Mouse (Mus musculus) neural tube, embryonic 13.5 days (tissue): ENCODE data around the gene Ddx11. TPM values are rescaled to one million over a fixed set of nuclear protein-coding genes. Genes with fewer than 3 reads are reported as not detected.

Experiments used
- ATAC-seq: fragments of 200-750 bp; cut with Nextera tagmentation; 2 replicates; pipeline ENCODE4 v1.8.0; 2017; ENCODE audit warnings: low read depth, mild to moderate bottlenecking, moderate TSS enrichment, moderate library complexity
- H3K27ac ChIP-seq: fragments of 300-500 bp; sonication (generic); replicated peaks from 2 replicates; pipeline ENCODE4 v1.5.1; 2015; ENCODE audit warnings: moderate library complexity, mild to moderate bottlenecking, inconsistent platforms
- H3K27me3 ChIP-seq: fragments of 300-500 bp; sonication (generic); 2 replicates; pipeline ENCODE4 v1.6.1; 2015; ENCODE audit warnings: mild to moderate bottlenecking, inconsistent platforms
- H3K36me3 ChIP-seq: fragments of 300-500 bp; sonication (generic); 2 replicates; pipeline ENCODE4 v1.6.1; 2015; ENCODE audit warnings: mild to moderate bottlenecking, inconsistent platforms
- H3K4me1 ChIP-seq: fragments of 300-500 bp; sonication (generic); replicated peaks from 2 replicates; pipeline ENCODE4 v1.6.1; 2015; ENCODE audit warnings: inconsistent platforms
- H3K4me2 ChIP-seq: fragments of 300-500 bp; sonication (generic); 2 replicates; pipeline ENCODE4 v1.6.1; 2015; ENCODE audit warnings: inconsistent platforms, mild to moderate bottlenecking, moderate library complexity
- H3K4me3 ChIP-seq: fragments of 300-500 bp; sonication (generic); 2 replicates; pipeline ENCODE4 v1.5.1; 2015; ENCODE audit warnings: mild to moderate bottlenecking, inconsistent platforms
- H3K9ac ChIP-seq: fragments of 300-500 bp; sonication (generic); 2 replicates; pipeline ENCODE4 v1.6.1; 2015; ENCODE audit warnings: moderate library complexity, mild to moderate bottlenecking, inconsistent platforms
- H3K9me3 ChIP-seq: fragments of 300-500 bp; sonication (generic); 2 replicates; pipeline ENCODE4 v1.6.1; 2016; ENCODE audit warnings: inconsistent platforms
- WGBS: fragments of 180-500 bp; shearing (Covaris S2); methylation state at CpG from one replicate; pipeline ENCODE4 v1.1.7; 2015; 5-methylcytosine and 5-hydroxymethylcytosine counted together
- polyA plus RNA-seq: library from polyadenylated mRNA; unstranded; fragments of >200 nt; fragmentation: Nextera tagmentation; extraction: Ambion mirVana; gene quantifications from 2 replicates; pipeline ENCODE4 v1.2.1, GENCODE M21; 2015

Gene Ddx11
- 5.6 and 6.4 TPM in 2 replicates for polyA plus RNA-seq

GRCm38 (mm10) chr17:66123066-66123815, at the start of gene Ddx11:
Ddx11 (plus strand) TSS chr17:66123520.
- ATAC-seq: peak; percentile 84
- Histone ChIP-seq H3K4me1 (peaks cover 9% of the 10 kb centered on the region), H3K27ac (no peak within 1 kb of the TSS; the same call in 1 of the 2 replicates), H3K36me3 (peaks cover 31% of the 10 kb centered on the region), H3K4me3 (peak within 1 kb of the TSS; percentile 75), H3K9me3 (no peaks in the 10 kb centered on the region), H3K9ac (peak within 1 kb of the TSS; percentile 75), H3K4me2 (peak within 1 kb of the TSS; percentile 68), H3K27me3 (no peaks in the 10 kb centered on the region)
- 6% methylated on average over 45 of the region's 45 CpGs for whole genome bisulfite sequencing

GRCm38 (mm10) chr17:66073971-66074370, 49.3 kb upstream of the Ddx11 start:
- H3K9ac ChIP-seq: no peak overlapping the region
- H3K36me3 ChIP-seq: 0 out of 2 replicates have a peak, but pooled peaks cover 2% of the 10 kb centered on the region
- H3K4me1 ChIP-seq: peaks cover 38% of the 10 kb centered on the region
- no peaks in the 10 kb centered on the region for H3K27me3 ChIP-seq
- 90% methylated on average over 7 of the region's 7 CpGs for WGBS
- H3K27ac ChIP-seq: no peak overlapping the region
- no peak overlapping the region for H3K4me2 ChIP-seq
- no peaks in the 10 kb centered on the region for H3K9me3 ChIP-seq
- no peak overlapping the region for H3K4me3 ChIP-seq
- ATAC-seq: no peak

- Histone ChIP-seq H3K27me3 (no peaks in the 10 kb centered on the region), H3K9me3 (no peaks in the 10 kb centered on the region), H3K4me1 (peaks cover 38% of the 10 kb centered on the region), H3K36me3 (peaks cover 18% of the 10 kb centered on the region), H3K27ac (peak overlapping the region; percentile 97), H3K9ac (peak overlapping the region; percentile 95), H3K4me2 (peak overlapping the region; percentile 82), H3K4me3 (peak overlapping the region; percentile 96)
- ATAC-seq: no peak
- 7% methylated on average over 12 of the region's 12 CpGs for WGBS
These were observed 47.5 kb upstream of the Ddx11 start for GRCm38 (mm10) chr17:66075827-66076173.

- Histone ChIP-seq H3K9ac (peak overlapping the region; percentile 95), H3K4me2 (peak overlapping the region; percentile 82), H3K27ac (peak overlapping the region; percentile 97), H3K36me3 (peaks cover 23% of the 10 kb centered on the region), H3K9me3 (no peaks in the 10 kb centered on the region), H3K4me1 (peaks cover 38% of the 10 kb centered on the region), H3K4me3 (peak overlapping the region; percentile 96), H3K27me3 (no peaks in the 10 kb centered on the region)
- ATAC-seq: peak; percentile 89
- under 1% methylated on average over 88 of the region's 95 CpGs for WGBS
These were observed 47.0 kb upstream of the Ddx11 start for GRCm38 (mm10) chr17:66076174-66076927.

- Histone ChIP-seq H3K36me3 (peaks cover 29% of the 10 kb centered on the region), H3K27ac (peak within 1 kb of the TSS; percentile 97), H3K4me1 (peaks cover 38% of the 10 kb centered on the region), H3K9ac (peak within 1 kb of the TSS; percentile 95), H3K4me3 (peak within 1 kb of the TSS; percentile 96), H3K27me3 (no peaks in the 10 kb centered on the region), H3K9me3 (no peaks in the 10 kb centered on the region), H3K4me2 (peak within 1 kb of the TSS; percentile 82)
- peak; percentile 97 for ATAC-seq
- WGBS: under 1% methylated on average over 53 of the region's 53 CpGs
These were observed 46.4 kb upstream of the Ddx11 start, which contains the start of gene Ankrd12 for GRCm38 (mm10) chr17:66076934-66077333. Ankrd12 (minus strand) TSS chr17:66077089.

- H3K9ac ChIP-seq: peak overlapping the region; percentile 95
- H3K9me3 ChIP-seq: no peaks in the 10 kb centered on the region
- peaks cover 38% of the 10 kb centered on the region for H3K4me1 ChIP-seq
- H3K27me3 ChIP-seq: no peaks in the 10 kb centered on the region
- peak; percentile 79 for ATAC-seq
- H3K27ac ChIP-seq: peak overlapping the region; percentile 97
- peaks cover 29% of the 10 kb centered on the region for H3K36me3 ChIP-seq
- peak overlapping the region; percentile 96 for H3K4me3 ChIP-seq
- peak overlapping the region; percentile 82 for H3K4me2 ChIP-seq
- WGBS: under 1% methylated on average over 23 of the region's 23 CpGs
These were observed 45.9 kb upstream of the Ddx11 start for GRCm38 (mm10) chr17:66077437-66077850.

GRCm38 (mm10) chr17:66084486-66084885, 38.8 kb upstream of the Ddx11 start:
- no peak overlapping the region for H3K27ac ChIP-seq
- ATAC-seq: no peak
- 94% methylated on average over 1 of the region's 1 CpGs for WGBS
- H3K27me3 ChIP-seq: no peaks in the 10 kb centered on the region
- no peaks in the 10 kb centered on the region for H3K4me1 ChIP-seq
- H3K9ac ChIP-seq: no peak overlapping the region
- no peak overlapping the region for H3K4me2 ChIP-seq
- peaks cover 65% of the 10 kb centered on the region for H3K36me3 ChIP-seq
- no peak overlapping the region for H3K4me3 ChIP-seq
- H3K9me3 ChIP-seq: no peaks in the 10 kb centered on the region

GRCm38 (mm10) chr17:66085038-66085437, 38.3 kb upstream of the Ddx11 start:
- H3K4me1 ChIP-seq: no peaks in the 10 kb centered on the region
- no peak overlapping the region for H3K9ac ChIP-seq
- no peaks in the 10 kb centered on the region for H3K27me3 ChIP-seq
- WGBS: 93% methylated on average over 1 of the region's 1 CpGs
- H3K9me3 ChIP-seq: no peaks in the 10 kb centered on the region
- ATAC-seq: no peak
- H3K4me3 ChIP-seq: no peak overlapping the region
- H3K36me3 ChIP-seq: peaks cover 60% of the 10 kb centered on the region
- H3K27ac ChIP-seq: no peak overlapping the region
- H3K4me2 ChIP-seq: no peak overlapping the region

- no peak overlapping the region for H3K4me3 ChIP-seq
- ATAC-seq: no peak
These were observed 33.1 kb upstream of the Ddx11 start for GRCm38 (mm10) chr17:66090251-66090650.

GRCm38 (mm10) chr17:66091392-66091791, 31.9 kb upstream of the Ddx11 start:
- Histone ChIP-seq H3K4me3 (no peak overlapping the region), H3K36me3 (peaks cover 35% of the 10 kb centered on the region), H3K4me2 (no peak overlapping the region), H3K9ac (no peak overlapping the region), H3K27me3 (no peaks in the 10 kb centered on the region), H3K27ac (no peak overlapping the region), H3K4me1 (no peaks in the 10 kb centered on the region; the same call in 1 of the 2 replicates), H3K9me3 (no peaks in the 10 kb centered on the region)
- no peak for ATAC-seq
- WGBS: 93% methylated on average over 2 of the region's 2 CpGs

More at GRCm38 (mm10) chr17:66090251-66090650, 33.1 kb upstream of the Ddx11 start:
- Histone ChIP-seq H3K9me3 (no peaks in the 10 kb centered on the region), H3K9ac (no peak overlapping the region), H3K4me2 (no peak overlapping the region), H3K4me1 (no peaks in the 10 kb centered on the region; the same call in 1 of the 2 replicates), H3K36me3 (peaks cover 46% of the 10 kb centered on the region), H3K27me3 (no peaks in the 10 kb centered on the region), H3K27ac (no peak overlapping the region)

- peaks cover 3% of the 10 kb centered on the region; the same call in 1 of the 2 replicates for H3K4me1 ChIP-seq
- no peak for ATAC-seq
- H3K4me3 ChIP-seq: no peak overlapping the region
- H3K9me3 ChIP-seq: no peaks in the 10 kb centered on the region
- H3K9ac ChIP-seq: no peak overlapping the region
- H3K36me3 ChIP-seq: peaks cover 29% of the 10 kb centered on the region
- H3K27me3 ChIP-seq: no peaks in the 10 kb centered on the region
- 98% methylated on average over 2 of the region's 2 CpGs for WGBS
- no peak overlapping the region for H3K4me2 ChIP-seq
- H3K27ac ChIP-seq: no peak overlapping the region
These were observed 31.3 kb upstream of the Ddx11 start for GRCm38 (mm10) chr17:66092065-66092464.

- Histone ChIP-seq H3K4me1 (peaks cover 7% of the 10 kb centered on the region; the same call in 1 of the 2 replicates), H3K27me3 (no peaks in the 10 kb centered on the region), H3K36me3 (peaks cover 25% of the 10 kb centered on the region), H3K27ac (no peak overlapping the region), H3K9me3 (no peaks in the 10 kb centered on the region), H3K4me3 (no peak overlapping the region), H3K4me2 (no peak overlapping the region), H3K9ac (no peak overlapping the region)
- no peak for ATAC-seq
- 91% methylated on average over 3 of the region's 3 CpGs for WGBS
These were observed 30.7 kb upstream of the Ddx11 start for GRCm38 (mm10) chr17:66092664-66093063.
